Mouse (Mus musculus): ENCODE results near the gene Cnmd. TPM values are rescaled to one million over a fixed set of nuclear protein-coding genes. Genes with fewer than 3 reads are reported as not detected.

Gene Cnmd
- total and polyA plus RNA-seq, 3 experiments = not detected

GRCm38 (mm10) chr14:79621143-79621542, 40.8 kb downstream of the Cnmd start (continued):
- TF ChIP-seq BHLHE40 (IDR thresholded peaks at IDR 0.05; ENCODE audit: borderline replicate concordance, low read depth, low read length) = no peak
- TF ChIP-seq KAT2A (conservative IDR thresholded peaks at IDR 0.05; ENCODE audit: low read depth, low read length) = no peak
- no peak for TF ChIP-seq MAFK (IDR thresholded peaks at IDR 0.05; ENCODE audit: borderline replicate concordance, low read depth, low read length)
- no peak for TF ChIP-seq JUND (IDR thresholded peaks at IDR 0.05; ENCODE audit: low read depth, low read length)
- no peak for TF ChIP-seq USF1 (IDR thresholded peaks at IDR 0.05; ENCODE audit: low read depth, low read length)
- peak; percentile 26; the same call in 1 of the 2 replicates for TF ChIP-seq TAL1 (IDR thresholded peaks at IDR 0.05; ENCODE audit: low read length)
- no peak for TF ChIP-seq POLR2AphosphoS5 (IDR thresholded peaks at IDR 0.05; ENCODE audit: borderline replicate concordance, low read depth, low read length)
- no peak for TF ChIP-seq MAZ (IDR thresholded peaks at IDR 0.05; ENCODE audit: low read depth, low read length)
- TF ChIP-seq MYB (IDR thresholded peaks at IDR 0.05; ENCODE audit: low read depth, low read length) = no peak

GRCm38 (mm10) chr14:79619802-79620201, 42.2 kb downstream of the Cnmd start:
- DNase-seq (ENCODE audit: low read depth, low spot score) = no peak
- Histone ChIP-seq H3K79me2 (ENCODE audit: control insufficient read depth, insufficient read depth, low read length, poor library complexity) (no peaks in the 10 kb centered on the region), H3K4me3 (ENCODE audit: control insufficient read depth in 1 of 2, insufficient read depth in 1 of 2, low read depth in 2 of 2, low read length in 2 of 2) (no peak overlapping the region), H3K36me3 (ENCODE audit: control insufficient read depth in 1 of 2, insufficient read depth in 2 of 2, low read length in 2 of 2) (peaks cover 18 to 40% of the 10 kb centered on the region in 2 experiments), H3K27me3 (ENCODE audit: control insufficient read depth in 1 of 2, insufficient read depth in 2 of 2, low read length in 2 of 2) (no peaks in the 10 kb centered on the region), H3K9me3 (replicated peaks; ENCODE audit: insufficient read depth, low read length) (no peaks in the 10 kb centered on the region), H3K9ac (ENCODE audit: control insufficient read depth, low read depth, low read length, poor library complexity, severe bottlenecking) (no peak overlapping the region), H3K4me1 (ENCODE audit: control insufficient read depth in 1 of 2, insufficient read depth in 2 of 2, low read length in 2 of 2) (peaks cover 9 to 13% of the 10 kb centered on the region in 2 experiments), H3K27ac (ENCODE audit: control insufficient read depth, low read depth, low read length) (no peak overlapping the region)
- TF ChIP-seq USF2 (IDR thresholded peaks at IDR 0.05; ENCODE audit: borderline replicate concordance in 1 of 2, insufficient read depth in 1 of 2, low read depth in 1 of 2, low read length in 2 of 2) (no peak), MAX (IDR thresholded peaks at IDR 0.05; ENCODE audit: low read length) (no peak), MXI1 (IDR thresholded peaks at IDR 0.05; ENCODE audit: low read depth, low read length) (no peak), HCFC1 (IDR thresholded peaks at IDR 0.05; ENCODE audit: low read depth, low read length) (no peak), JUND (IDR thresholded peaks at IDR 0.05; ENCODE audit: low read depth, low read length) (no peak), TBP (IDR thresholded peaks at IDR 0.05; ENCODE audit: low read depth, low read length) (no peak), MAZ (IDR thresholded peaks at IDR 0.05; ENCODE audit: low read depth, low read length) (no peak), POLR2AphosphoS2 (IDR thresholded peaks at IDR 0.05; ENCODE audit: low read length) (no peak), POLR2A (IDR thresholded peaks at IDR 0.05; ENCODE audit: control insufficient read depth in 1 of 2, insufficient read depth in 1 of 2, low read depth in 1 of 2, low read length in 2 of 2, poor library complexity in 1 of 2) (no peak), POLR2AphosphoS5 (IDR thresholded peaks at IDR 0.05; ENCODE audit: borderline replicate concordance, low read depth, low read length) (no peak)

- H3K9me3 ChIP-seq (replicated peaks; ENCODE audit: insufficient read depth, low read length) = no peaks in the 10 kb centered on the region
- peaks cover 18 to 43% of the 10 kb centered on the region in 2 experiments for H3K36me3 ChIP-seq (ENCODE audit: control insufficient read depth in 1 of 2, insufficient read depth in 2 of 2, low read length in 2 of 2)
- H3K79me2 ChIP-seq (ENCODE audit: control insufficient read depth, insufficient read depth, low read length, poor library complexity) = no peaks in the 10 kb centered on the region
- peak; percentile 34 for DNase-seq (ENCODE audit: low read depth, low spot score)
- peaks cover 9 to 13% of the 10 kb centered on the region in 2 experiments for H3K4me1 ChIP-seq (ENCODE audit: control insufficient read depth in 1 of 2, insufficient read depth in 2 of 2, low read length in 2 of 2)
- H3K4me3 ChIP-seq (ENCODE audit: control insufficient read depth in 1 of 2, insufficient read depth in 1 of 2, low read depth in 2 of 2, low read length in 2 of 2) = no peak overlapping the region
- TF ChIP-seq MEF2A (IDR thresholded peaks at IDR 0.05; ENCODE audit: extremely low read depth, insufficient replicate concordance, low read depth, low read length, poor library complexity, severe bottlenecking) (no peak), MAFK (IDR thresholded peaks at IDR 0.05; ENCODE audit: borderline replicate concordance, low read depth, low read length) (no peak), HCFC1 (IDR thresholded peaks at IDR 0.05; ENCODE audit: low read depth, low read length) (no peak), BHLHE40 (IDR thresholded peaks at IDR 0.05; ENCODE audit: borderline replicate concordance, low read depth, low read length) (no peak), SMC3 (IDR thresholded peaks at IDR 0.05; ENCODE audit: low read depth, low read length) (peak; percentile 49), CTCF (IDR thresholded peaks at IDR 0.05 in 2 of 3, conservative IDR thresholded peaks at IDR 0.05 in 1 of 3; ENCODE audit: control insufficient read depth in 1 of 3, insufficient read depth in 1 of 3, low read depth in 2 of 3, low read length in 3 of 3, poor library complexity in 1 of 3, severe bottlenecking in 1 of 3) (peak in 2 of 3 experiments; percentile 28 to 48; a peak in 3 of 6 replicates), MYC (IDR thresholded peaks at IDR 0.05; ENCODE audit: low read depth, low read length) (no peak), RAD21 (IDR thresholded peaks at IDR 0.05; ENCODE audit: low read depth, low read length) (peak; percentile 44), KAT2A (conservative IDR thresholded peaks at IDR 0.05; ENCODE audit: low read depth, low read length) (no peak)
- H3K27me3 ChIP-seq (ENCODE audit: control insufficient read depth in 1 of 2, insufficient read depth in 2 of 2, low read length in 2 of 2) = no peaks in the 10 kb centered on the region
- H3K27ac ChIP-seq (ENCODE audit: control insufficient read depth, low read depth, low read length) = no peak overlapping the region
- no peak overlapping the region for H3K9ac ChIP-seq (ENCODE audit: control insufficient read depth, low read depth, low read length, poor library complexity, severe bottlenecking)
These were observed 44.7 kb downstream of the Cnmd start for GRCm38 (mm10) chr14:79617121-79617828.
